Mouse (Mus musculus) bone marrow, adult 2 months (tissue): Measurements from ENCODE around the gene D430041D05Rik.

Experiments used
- CTCF ChIP-seq: fragments of 200-500 bp; IDR thresholded peaks from 2 replicates; pipeline ENCODE4 v1.5.1; 2011; ENCODE audit warnings: low read length, control low read depth; ENCODE audit not compliant: control insufficient read depth, insufficient read depth
- POLR2A ChIP-seq: fragments of 200-500 bp; IDR thresholded peaks from 2 replicates; pipeline ENCODE4 v1.6.1; 2011; ENCODE audit warnings: low read depth, mild to moderate bottlenecking, control low read depth, low read length, borderline replicate concordance; ENCODE audit not compliant: control insufficient read depth

DNA sequence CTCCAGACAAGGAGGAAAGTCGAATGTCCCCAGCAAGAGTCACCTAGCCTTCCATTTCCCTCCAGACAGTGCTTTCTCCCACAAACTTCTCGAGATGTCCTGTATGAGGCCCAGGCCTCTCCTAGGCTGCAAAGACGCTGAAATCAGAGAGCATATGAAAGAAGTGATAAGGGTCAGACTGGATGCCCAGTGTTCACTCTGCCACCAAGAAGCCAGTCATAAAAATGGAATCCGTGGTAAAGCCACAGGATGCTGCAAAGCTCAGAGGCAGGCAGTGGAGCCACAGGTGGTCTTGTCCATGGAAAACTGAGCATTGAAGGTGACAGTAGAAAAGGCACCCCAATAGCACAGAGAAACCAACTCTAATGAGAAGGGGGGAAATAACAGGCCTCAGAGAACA lies 2.9 kb downstream of the D430041D05Rik start:
- no peak for TF ChIP-seq POLR2A
- no peak for TF ChIP-seq CTCF
